Mouse (Mus musculus) liver, adult (tissue): Measurements from ENCODE around the gene Zfp990.
"Not testable (repeated sequence)": the region's sequence is repeated elsewhere in the genome, so short reads cannot be mapped to it uniquely, and the experiment has no call there.

ENCODE experiments used
- GATA4 ChIP-seq: IDR thresholded peaks from 2 replicates; pipeline ENCODE4 v1.6.1; 2014; ENCODE audit warnings: mild to moderate bottlenecking, low read length; ENCODE audit not compliant: insufficient replicate concordance

Gene Zfp990

GRCm38 (mm10) chr4:145510459-145510858, at the start of gene Zfp990:
Zfp990 (plus strand) TSS chr4:145510759.
- TF ChIP-seq GATA4: not testable (repeated sequence)

- no peak for TF ChIP-seq GATA4
Measured at GRCm38 (mm10) chr4:145478128-145478527, 32.4 kb upstream of the Zfp990 start.

GRCm38 (mm10) chr4:145489396-145489795, 21.2 kb upstream of the Zfp990 start:
- no peak for TF ChIP-seq GATA4

- no peak for TF ChIP-seq GATA4
Measured at GRCm38 (mm10) chr4:145492132-145492531, 18.4 kb upstream of the Zfp990 start.

GRCm38 (mm10) chr4:145556680-145557079, 46.1 kb downstream of the Zfp990 start:
- no peak for TF ChIP-seq GATA4

- no peak for TF ChIP-seq GATA4
Measured at GRCm38 (mm10) chr4:145559505-145560099, 49.0 kb downstream of the Zfp990 start.

GRCm38 (mm10) chr4:145564111-145564821, 53.7 kb downstream of the Zfp990 start:
- TF ChIP-seq GATA4: no peak

GRCm38 (mm10) chr4:145585078-145585477, 74.5 kb downstream of the Zfp990 start, which contains the start of gene Gm13212:
Gm13212 (plus strand) TSS chr4:145585166.
- TF ChIP-seq GATA4: not testable (repeated sequence)
